Mouse (Mus musculus) Patski (cell line): Measurements from ENCODE around the gene Wipi2. TPM values are rescaled to one million over a fixed set of nuclear protein-coding genes. Genes with fewer than 3 reads are reported as not detected.

Experiments used
- ATAC-seq: fragments of 100-300 bp; one replicate; pipeline ENCODE4 v1.8.0; 2021
- CTCF ChIA-PET: fragments of 350-600 bp; sonication (Branson Sonifier 250); formaldehyde crosslinking; loops from one replicate; lab custom pipeline; 2022; ENCODE audit warnings: inconsistent platforms; lab: Charles Lee
- POLR2A ChIA-PET: fragments of 350-600 bp; sonication (Branson Sonifier 250); formaldehyde crosslinking; loops from one replicate; lab custom pipeline; 2022; ENCODE audit warnings: antibody characterized with exemption, inconsistent platforms; lab: Charles Lee
- DNase-seq: peaks from one replicate; pipeline ENCODE4 v3.0.0-alpha.2; 2011; ENCODE audit warnings: low read depth, low spot score
- H3K27me3 ChIP-seq: fragments of 371-371 bp; one replicate; pipeline ENCODE4 v1.5.1; 2021
- CTCF ChIP-seq: fragments of 100-300 bp; IDR thresholded peaks from one replicate; pipeline ENCODE4 v1.5.1; 2021
- in situ Hi-C: fragments of 300-500 bp; cut with MboI; formaldehyde crosslinking; loops from 3 replicates; pipeline ENCODE4 v1.11.1; 2018; ENCODE audit warnings: low pct_unique_long_range_greater_than_20kb, mixed read lengths
- polyA plus RNA-seq: library from polyadenylated mRNA; unstranded; gene quantifications from one replicate; pipeline ENCODE4 v1.2.3, GENCODE M21; 2021

Wipi2 gene
- polyA plus RNA-seq, 1 experiment from 2014 or later: 60.3 TPM

DNA sequence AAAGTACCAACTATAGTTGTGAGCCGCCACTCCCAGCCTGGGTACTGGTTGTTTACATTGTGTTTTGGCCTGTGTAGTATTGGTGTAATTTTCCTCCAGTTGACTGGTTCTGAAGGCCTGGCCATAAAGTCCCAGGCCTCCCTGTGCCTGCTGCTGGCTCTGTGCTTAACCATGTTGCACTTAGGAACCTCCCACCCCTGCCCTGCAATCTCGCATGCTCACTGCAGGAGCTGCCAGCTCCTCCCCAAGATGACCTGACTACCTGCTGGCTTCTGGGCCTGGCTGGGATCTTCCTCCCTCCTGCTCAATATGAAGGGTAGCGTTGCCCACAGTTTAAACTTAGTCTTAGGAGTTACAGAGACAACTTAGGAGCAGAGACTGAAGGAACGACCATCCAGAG is 24.8 kb downstream of the Wipi2 start:
- CTCF ChIA-PET: no interaction called here
- no peaks in the 10 kb centered on the region for H3K27me3 ChIP-seq
- in situ Hi-C loops: no loop called here
- no peak for DNase-seq
- no peak for TF ChIP-seq CTCF
- ATAC-seq: no peak
- POLR2A ChIA-PET: no interaction called here

- ChIA-PET CTCF (interaction anchor here (1.3 kb wide), 1 partner anchor 12 kb away, joined by 3 read pairs; no protein-coding TSS in a partner anchor), POLR2A (no interaction called here)
- no peaks in the 10 kb centered on the region for H3K27me3 ChIP-seq
- ATAC-seq (no peak), DNase-seq (no peak)
- in situ Hi-C loops: no loop called here
- no peak for TF ChIP-seq CTCF
These were observed 33.3 kb downstream of the Wipi2 start for GRCm38 (mm10) chr5:142660656-142661434.

GRCm38 (mm10) chr5:142667921-142668320 is 40.4 kb downstream of the Wipi2 start:
- CTCF ChIA-PET: no interaction called here
- POLR2A ChIA-PET: no interaction called here
- no peak for DNase-seq
- no peak for TF ChIP-seq CTCF
- ATAC-seq: no peak
- no peaks in the 10 kb centered on the region for H3K27me3 ChIP-seq
- in situ Hi-C loops: no loop called here

GRCm38 (mm10) chr5:142668556-142669263 is 41.2 kb downstream of the Wipi2 start:
- POLR2A ChIA-PET: no interaction called here
- in situ Hi-C loops: no loop called here

DNA sequence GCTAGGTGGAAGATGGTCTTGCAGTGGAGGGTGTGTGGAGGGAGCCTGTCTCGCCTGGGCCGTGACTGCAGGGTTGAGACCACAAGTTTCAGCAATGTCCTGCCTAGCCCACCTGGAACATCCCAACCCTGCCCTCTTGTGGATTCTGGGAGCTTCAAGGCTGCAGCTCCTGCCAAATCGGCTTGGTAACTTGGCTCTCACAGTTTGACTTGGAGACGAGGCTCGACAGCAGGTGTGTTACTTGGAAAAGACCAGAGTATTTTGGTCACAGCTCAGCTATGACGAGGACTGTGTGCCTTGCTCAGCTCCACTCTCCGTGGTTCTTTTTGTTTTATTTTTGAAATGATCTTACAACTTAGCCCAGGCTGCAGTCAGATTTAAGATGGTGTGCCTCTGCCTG is 42.2 kb downstream of the Wipi2 start:
- in situ Hi-C loops: loop anchor here (5.0 kb wide), 1 partner anchor 48 kb away; no protein-coding TSS in a partner anchor
- ATAC-seq: no peak
- H3K27me3 ChIP-seq: no peaks in the 10 kb centered on the region
- POLR2A ChIA-PET: no interaction called here
- CTCF ChIA-PET: interaction anchor here (0.8 to 1.0 kb wide), 2 partner anchors 10 to 209 kb away, joined by 3 read pairs; no protein-coding TSS in a partner anchor
- DNase-seq: no peak
- TF ChIP-seq CTCF: no peak

More at GRCm38 (mm10) chr5:142668556-142669263, 41.2 kb downstream of the Wipi2 start:
- no peak for ATAC-seq
- DNase-seq: no peak
- CTCF ChIA-PET: no interaction called here
- TF ChIP-seq CTCF: no peak
- H3K27me3 ChIP-seq: no peaks in the 10 kb centered on the region

- no peak for TF ChIP-seq CTCF
- in situ Hi-C loops: loop anchor here (5.0 kb wide), 1 partner anchor 44 kb away; no protein-coding TSS in a partner anchor
- ATAC-seq (no peak), DNase-seq (no peak)
- no peaks in the 10 kb centered on the region for H3K27me3 ChIP-seq
- ChIA-PET POLR2A (no interaction called here), CTCF (interaction anchor here (1.1 kb wide), 1 partner anchor 13 kb away, joined by 3 read pairs; no protein-coding TSS in a partner anchor)
These were observed 45.6 kb downstream of the Wipi2 start for GRCm38 (mm10) chr5:142673082-142673481.

- CTCF ChIA-PET: no interaction called here
These were observed 50.7 kb downstream of the Wipi2 start for GRCm38 (mm10) chr5:142678141-142678571.

GRCm38 (mm10) chr5:142679065-142679464 is 51.6 kb downstream of the Wipi2 start:
- in situ Hi-C loops: no loop called here
- no peak for DNase-seq
- no peak for ATAC-seq
- TF ChIP-seq CTCF: no peak
- no peaks in the 10 kb centered on the region for H3K27me3 ChIP-seq
- ChIA-PET CTCF (no interaction called here), POLR2A (no interaction called here)

More at GRCm38 (mm10) chr5:142678141-142678571, 50.7 kb downstream of the Wipi2 start:
- H3K27me3 ChIP-seq: no peaks in the 10 kb centered on the region
- in situ Hi-C loops: no loop called here
- POLR2A ChIA-PET: no interaction called here
- ATAC-seq (no peak), DNase-seq (no peak)
- TF ChIP-seq CTCF: no peak

DNA sequence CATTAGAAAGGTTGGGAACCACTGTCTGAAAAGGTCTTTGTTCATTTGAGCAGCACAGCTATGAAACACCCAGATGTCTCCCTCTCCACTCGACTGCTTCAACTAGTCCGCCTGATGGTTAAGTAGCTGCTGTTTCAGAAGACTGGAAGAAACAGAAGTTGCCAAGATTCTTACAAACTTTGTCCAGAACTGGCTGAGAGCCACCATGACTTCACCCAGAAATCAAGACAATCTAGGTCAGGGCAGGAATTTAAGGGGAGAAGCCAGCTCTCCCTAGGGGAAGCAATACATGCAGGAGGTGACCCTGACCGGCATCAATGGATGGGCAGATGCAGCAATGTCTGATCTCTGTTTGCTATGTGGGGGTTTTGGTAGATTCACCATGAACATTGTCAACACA is 54.4 kb downstream of the Wipi2 start:
- ATAC-seq (no peak), DNase-seq (no peak)
- ChIA-PET CTCF (no interaction called here), POLR2A (interaction anchor here (0.5 to 0.6 kb wide), 2 partner anchors 170 to 521 kb away, joined by 3 read pairs; no protein-coding TSS in a partner anchor)
- peaks cover 14% of the 10 kb centered on the region for H3K27me3 ChIP-seq
- no peak for TF ChIP-seq CTCF
- in situ Hi-C loops: no loop called here

DNA sequence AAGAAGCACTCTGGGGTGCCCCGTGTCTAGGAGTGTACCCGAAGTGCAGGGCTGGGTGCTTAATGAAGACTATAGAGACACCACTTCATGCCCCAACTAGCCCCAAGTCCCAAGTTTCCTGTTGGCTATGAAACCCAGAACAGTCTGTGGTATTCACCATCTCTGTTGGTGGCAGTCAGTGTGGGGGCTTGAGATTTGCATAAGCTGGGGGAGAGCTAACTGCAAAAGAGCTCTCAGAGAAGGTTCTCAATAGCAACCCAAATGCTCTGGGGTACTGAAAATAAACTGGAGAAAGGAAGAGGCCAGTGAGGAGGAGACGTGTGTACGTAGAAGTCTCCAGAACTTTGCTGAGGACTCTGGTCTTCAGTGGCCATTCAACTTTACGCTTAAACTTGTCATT is 55.0 kb downstream of the Wipi2 start:
- H3K27me3 ChIP-seq: peaks cover 14% of the 10 kb centered on the region
- in situ Hi-C loops: no loop called here
- CTCF ChIA-PET: interaction anchor here (1.1 kb wide), 1 partner anchor 36 kb away, joined by 3 read pairs; no protein-coding TSS in a partner anchor
- POLR2A ChIA-PET: no interaction called here
- DNase-seq (no peak), ATAC-seq (no peak)
- TF ChIP-seq CTCF: no peak
